Comparison of ENCODE assay signal across 9 mouse cellular contexts in genomic region chr1:184999780-185000599, GRCm38 (mm10). TPM values are rescaled to one million over a fixed set of nuclear protein-coding genes. Genes with fewer than 3 reads are reported as not detected.
DNase-seq lines count a peak whose midpoint lies in the region; ATAC-seq lines count a peak whose summit lies in the region.
"Had no signal": no experiment of that assay in that cellular context is flagged by ENCODE, and none has a peak within 500 bp of the region (broad histone marks: within the 10 kb centered on the region; RNA-seq: fewer than 3 reads in every experiment).

No protein-coding gene starts in this region.

- no peak overlapping the region for H3K27ac ChIP-seq in liver, embryonic 11.5 days (ENCODE audit: low read depth, low read length)

- H3K4me1 ChIP-seq in liver, embryonic 11.5 days (replicated peaks; ENCODE audit: control insufficient read depth, insufficient read depth, low read length), result peaks cover 3% of the 10 kb centered on the region

- DNase-seq in kidney, adult 18-20 months, result peak; percentile 13
- no peak for DNase-seq in kidney, adult 11 months
- peak; percentile 79 for DNase-seq in embryo, embryonic 11 days
- peak; percentile 70 for DNase-seq in kidney, postnatal 10 days
- no peak for DNase-seq in liver, embryonic 11.5 days (ENCODE audit: low spot score)
- DNase-seq in ovary, adult 18-20 months (ENCODE audit: low spot score), result peak; percentile 27
- no peak for DNase-seq in spleen, adult 12 weeks (ENCODE audit: low spot score)

- 2% methylated on average over 50 of the region's 65 CpGs for WGBS in liver, embryonic 11.5 days

- H3K9me3 ChIP-seq in liver, embryonic 11.5 days (ENCODE audit: control insufficient read depth, low read length), result no peaks in the 10 kb centered on the region

- peak; percentile 35; the same call in 1 of the 2 replicates for ATAC-seq in granulocyte monocyte progenitor cell, adult 5-6 weeks (replicated peaks; ENCODE audit: poor library complexity, severe bottlenecking)
- no peak for ATAC-seq in liver, embryonic 11.5 days (replicated peaks; ENCODE audit: low FRiP score)

- H3K36me3 ChIP-seq in liver, embryonic 11.5 days (ENCODE audit: control insufficient read depth, insufficient read depth, low read length), result no peaks in the 10 kb centered on the region

- peak overlapping the region; percentile 73 for H3K4me3 ChIP-seq in liver, embryonic 11.5 days (ENCODE audit: low read depth, low read length)

- H3K9ac ChIP-seq in liver, embryonic 11.5 days (ENCODE audit: low read depth, low read length), result peak overlapping the region; percentile 66

- H3K4me2 ChIP-seq in liver, embryonic 11.5 days, result peak overlapping the region; percentile 84

- H3K27me3 ChIP-seq in liver, embryonic 11.5 days (replicated peaks; ENCODE audit: control insufficient read depth, insufficient read depth, low read length), result peaks cover 41% of the 10 kb centered on the region

RNA-seq across cellular contexts. Expression of gene Mark1, which starts 0.6 kb away (rescaled TPM):
- total RNA-seq in granulocyte monocyte progenitor cell, adult 5-6 weeks (2014; fragmentation: Nextera tagmentation), result not detected in 2 replicates
- total RNA-seq in granulocyte monocyte progenitor cell, adult 5-6 weeks (2017), result not detected in 2 replicates
- 0.69 and 1.0 TPM in 2 replicates for polyA plus RNA-seq in liver, embryonic 11.5 days (2014; fragmentation: Nextera tagmentation; extraction: Ambion mirVana)
- polyA plus RNA-seq: C2C12 had no signal

Comparison
In these comparisons a context has a peak if more than half of its experiments do, and no peak if none do; other contexts are left out.
1. DNase-seq: peak in kidney, adult 18-20 months (single experiment), embryo, embryonic 11 days (single experiment), kidney, postnatal 10 days (single experiment) and ovary, adult 18-20 months (single experiment); none in kidney, adult 11 months (single experiment), liver, embryonic 11.5 days (single experiment) and spleen, adult 12 weeks (single experiment).